Mouse (Mus musculus) liver, embryonic 11.5 days (tissue): ENCODE results near the gene DXBay18. TPM values are rescaled to one million over a fixed set of nuclear protein-coding genes. Genes with fewer than 3 reads are reported as not detected.
"Not testable (repeated sequence)": the region's sequence is repeated elsewhere in the genome, so short reads cannot be mapped to it uniquely, and the experiment has no call there.

Experiments used
- ATAC-seq: fragments of 200-750 bp; cut with Nextera tagmentation; replicated peaks from 2 replicates; pipeline ENCODE4 v1.8.0; 2017; ENCODE audit warnings: moderate number of reproducible peaks, mild to moderate bottlenecking, moderate TSS enrichment, moderate library complexity; ENCODE audit not compliant: low FRiP score
- DNase-seq: peaks from one replicate; pipeline ENCODE4 v3.0.0-alpha.2; 2017; ENCODE audit warnings: low spot score
- H3K27ac ChIP-seq: fragments of 300-500 bp; sonication (generic); 2 replicates; pipeline ENCODE4 v1.5.1; 2014; ENCODE audit warnings: mild to moderate bottlenecking, low read depth, low read length, control low read depth
- H3K27me3 ChIP-seq: fragments of 300-500 bp; sonication (generic); replicated peaks from 2 replicates; pipeline ENCODE4 v1.6.1; 2014; ENCODE audit warnings: low read length, mixed read lengths; ENCODE audit not compliant: control insufficient read depth, insufficient read depth
- H3K36me3 ChIP-seq: fragments of 300-500 bp; sonication (generic); 2 replicates; pipeline ENCODE4 v1.6.1; 2014; ENCODE audit warnings: mild to moderate bottlenecking, low read length, moderate library complexity, mixed read lengths; ENCODE audit not compliant: control insufficient read depth, insufficient read depth
- H3K4me1 ChIP-seq: fragments of 300-500 bp; sonication (generic); replicated peaks from 2 replicates; pipeline ENCODE4 v1.6.1; 2014; ENCODE audit warnings: low read length, mixed read lengths; ENCODE audit not compliant: control insufficient read depth, insufficient read depth
- H3K4me2 ChIP-seq: fragments of 300-500 bp; sonication (generic); 2 replicates; pipeline ENCODE4 v1.6.1; 2014; ENCODE audit warnings: mild to moderate bottlenecking, control low read depth, moderate library complexity
- H3K4me3 ChIP-seq: fragments of 300-500 bp; sonication (generic); 2 replicates; pipeline ENCODE4 v1.5.1; 2014; ENCODE audit warnings: low read depth, low read length, control low read depth
- H3K9ac ChIP-seq: fragments of 300-500 bp; sonication (generic); 2 replicates; pipeline ENCODE4 v1.6.1; 2014; ENCODE audit warnings: low read depth, low read length, control low read depth
- H3K9me3 ChIP-seq: fragments of 300-500 bp; sonication (generic); 2 replicates; pipeline ENCODE4 v1.6.1; 2016; ENCODE audit warnings: low read length, inconsistent platforms, mixed read lengths; ENCODE audit not compliant: control insufficient read depth
- WGBS: fragments of 180-500 bp; shearing (Covaris S2); extraction: QIAGEN DNeasy Blood & Tissue Kit; methylation state at CpG from one replicate; pipeline ENCODE4 v1.1.7; 2014; 5-methylcytosine and 5-hydroxymethylcytosine counted together
- polyA plus RNA-seq: library from polyadenylated mRNA; unstranded; fragments of >200 nt; fragmentation: Nextera tagmentation; extraction: Ambion mirVana; gene quantifications from 2 replicates; pipeline ENCODE4 v1.2.1, GENCODE M21; 2014

The DXBay18 gene
- polyA plus RNA-seq, result not detected in 2 replicates

DNA sequence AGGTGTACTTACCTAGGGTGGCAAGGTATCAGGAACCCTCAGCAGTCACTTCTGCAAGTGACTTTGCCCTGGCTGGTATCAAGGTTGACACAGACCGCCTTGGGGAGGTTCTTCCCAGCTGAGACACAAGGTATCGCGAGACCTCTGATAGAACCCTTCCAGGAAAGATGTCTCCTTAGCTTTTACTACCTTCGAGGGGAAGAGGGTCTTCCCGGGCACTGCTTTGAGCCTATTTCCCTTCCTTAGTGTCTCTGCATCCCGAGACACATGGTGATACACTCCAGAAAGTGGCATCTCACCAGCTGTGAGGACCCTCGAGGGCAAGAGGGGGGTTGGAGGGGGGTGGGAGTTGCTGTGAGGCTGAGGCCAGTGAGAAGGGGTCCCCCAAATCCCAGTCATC, at the start of gene DXBay18:
Gene DXBay18, minus strand, starts transcription at position 101 of the 400 bp plus-strand sequence.
- H3K27ac ChIP-seq, ATAC-seq, DNase-seq, H3K9me3 ChIP-seq, H3K27me3 ChIP-seq, H3K4me2 ChIP-seq, H3K36me3 ChIP-seq, H3K9ac ChIP-seq, H3K4me1 ChIP-seq, H3K4me3 ChIP-seq: not testable (repeated sequence)
- no CpG with 5 or more reads among the region's 7 CpGs for WGBS

DNA sequence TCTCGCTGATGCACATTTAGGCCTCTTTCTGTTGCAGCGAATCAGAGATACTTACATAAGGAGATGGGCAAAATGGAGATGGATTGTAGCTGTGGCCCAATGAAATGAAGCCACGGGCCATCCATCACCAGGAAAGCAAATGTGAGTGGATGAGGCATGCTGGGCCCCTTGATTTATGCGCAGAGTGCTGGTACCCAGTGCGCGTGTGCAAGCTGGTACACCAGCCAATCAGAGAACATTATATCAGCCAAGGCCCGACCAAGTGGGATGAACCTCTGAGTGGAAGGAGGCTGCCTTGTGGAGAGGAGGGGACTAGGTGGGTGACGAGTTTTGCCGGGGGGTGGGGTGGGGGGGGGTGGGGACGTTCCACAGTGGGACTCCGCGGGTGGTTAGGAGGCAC, 42.7 kb upstream of the DXBay18 start, which contains the start of gene Xlr3b:
Gene Xlr3b, plus strand, starts transcription at position 274 of the 400 bp plus-strand sequence.
- not testable (repeated sequence) for H3K27me3 ChIP-seq, H3K36me3 ChIP-seq, H3K4me2 ChIP-seq, ATAC-seq, H3K4me3 ChIP-seq, H3K9ac ChIP-seq, H3K4me1 ChIP-seq, DNase-seq, H3K9me3 ChIP-seq, H3K27ac ChIP-seq
- 77% methylated on average over 12 of the region's 12 CpGs for WGBS

GRCm38 (mm10) chrX:73176889-73177288, 27.6 kb upstream of the DXBay18 start, which contains the start of gene Spin2d:
Gene Spin2d, minus strand, starts transcription at chrX:73176989.
- not testable (repeated sequence) for ATAC-seq, H3K27me3 ChIP-seq, H3K4me2 ChIP-seq, H3K9ac ChIP-seq, H3K4me3 ChIP-seq, H3K27ac ChIP-seq, H3K4me1 ChIP-seq, H3K9me3 ChIP-seq, H3K36me3 ChIP-seq, DNase-seq
- 76% methylated on average over 6 of the region's 15 CpGs for WGBS

DNA sequence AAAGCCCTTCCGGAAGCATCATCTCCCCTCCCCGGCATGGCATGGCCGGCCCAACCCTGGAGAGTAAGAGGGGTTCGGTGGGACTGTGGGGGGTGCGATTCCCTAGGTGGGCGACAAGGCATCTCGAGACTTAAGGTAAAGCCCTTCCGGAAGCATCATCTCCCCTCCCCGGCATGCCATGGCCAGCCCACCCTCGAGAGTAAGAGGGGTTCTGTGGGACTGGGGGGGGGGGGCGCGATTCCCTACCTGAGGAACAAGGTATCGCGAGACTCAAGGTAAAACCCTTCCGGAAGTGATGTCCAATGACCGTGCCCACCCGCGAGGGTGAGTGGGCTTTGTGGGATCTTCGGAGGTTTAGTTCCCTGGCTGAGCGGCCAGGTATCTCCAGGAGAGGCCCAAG, 754 bp downstream of the DXBay18 start, which contains the start of gene Xlr5b:
Gene Xlr5b, plus strand, starts transcription at position 301 of the 400 bp plus-strand sequence.
- H3K4me2 ChIP-seq, H3K4me1 ChIP-seq, H3K27me3 ChIP-seq, DNase-seq, H3K9ac ChIP-seq, H3K4me3 ChIP-seq, H3K36me3 ChIP-seq, H3K9me3 ChIP-seq, H3K27ac ChIP-seq, ATAC-seq: not testable (repeated sequence)
- WGBS, result no CpG with 5 or more reads among the region's 20 CpGs

GRCm38 (mm10) chrX:73143218-73143618, 6.0 kb downstream of the DXBay18 start:
- H3K27me3 ChIP-seq, H3K4me1 ChIP-seq, DNase-seq, H3K36me3 ChIP-seq, ATAC-seq, H3K9ac ChIP-seq, H3K4me3 ChIP-seq, H3K9me3 ChIP-seq, H3K27ac ChIP-seq, H3K4me2 ChIP-seq: not testable (repeated sequence)
- no CpG with 5 or more reads among the region's 7 CpGs for WGBS

- H3K27ac ChIP-seq, H3K36me3 ChIP-seq, H3K4me3 ChIP-seq, H3K4me2 ChIP-seq, ATAC-seq, DNase-seq, H3K4me1 ChIP-seq, H3K9me3 ChIP-seq, H3K9ac ChIP-seq, H3K27me3 ChIP-seq: not testable (repeated sequence)
- WGBS, result no CpG with 5 or more reads among the region's 12 CpGs
Observed at GRCm38 (mm10) chrX:73122859-73123829, 26.1 kb downstream of the DXBay18 start.

- not testable (repeated sequence) for H3K9me3 ChIP-seq, H3K4me3 ChIP-seq, ATAC-seq, H3K4me2 ChIP-seq, DNase-seq, H3K27ac ChIP-seq, H3K9ac ChIP-seq, H3K4me1 ChIP-seq, H3K36me3 ChIP-seq, H3K27me3 ChIP-seq
- WGBS, result no CpG with 5 or more reads among the region's 7 CpGs
Observed at GRCm38 (mm10) chrX:73116747-73117146, 32.5 kb downstream of the DXBay18 start, which contains the start of gene Gm14685. Gene Gm14685, plus strand, starts transcription at chrX:73117047.

DNA sequence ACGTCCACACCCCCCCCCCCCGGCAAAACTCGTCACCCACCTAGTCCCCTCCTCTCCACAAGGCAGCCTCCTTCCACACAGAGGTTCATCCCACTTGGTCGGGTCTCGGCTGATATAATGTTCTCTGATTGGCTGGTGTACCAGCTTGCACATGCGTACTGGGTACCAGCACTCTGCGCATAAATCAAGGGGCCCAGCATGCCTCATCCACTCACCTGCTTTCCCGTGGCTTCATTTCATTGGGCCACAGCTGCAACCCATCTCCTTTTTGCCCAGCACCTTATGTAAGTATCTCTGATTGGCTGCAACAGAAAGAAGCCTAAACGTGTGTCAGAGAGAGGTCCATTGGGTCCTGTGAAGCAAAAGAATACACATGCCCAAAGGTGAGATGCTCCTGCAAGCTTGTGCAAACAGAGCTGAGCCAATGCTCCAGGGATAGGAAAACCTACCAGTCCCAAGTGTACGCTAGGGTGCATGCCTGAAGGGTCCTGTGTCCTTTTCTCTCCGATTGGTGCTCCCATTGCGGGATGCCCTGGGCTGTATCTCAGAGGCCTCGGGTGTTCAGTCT, 52.2 kb downstream of the DXBay18 start, which contains the start of gene Xlr3a:
Gene Xlr3a, minus strand, starts transcription at position 155 of the 568 bp plus-strand sequence.
- not testable (repeated sequence) for ATAC-seq, H3K27me3 ChIP-seq

More for the DNA sequence above, 52.2 kb downstream of the DXBay18 start, which contains the start of gene Xlr3a:
- not testable (repeated sequence) for H3K4me3 ChIP-seq, H3K4me1 ChIP-seq, H3K4me2 ChIP-seq, H3K9ac ChIP-seq, H3K36me3 ChIP-seq, H3K27ac ChIP-seq, DNase-seq, H3K9me3 ChIP-seq
- WGBS, result 70% methylated on average over 13 of the region's 13 CpGs
